ENCODE assay signal across 11 mouse cellular contexts in the genomic region with DNA sequence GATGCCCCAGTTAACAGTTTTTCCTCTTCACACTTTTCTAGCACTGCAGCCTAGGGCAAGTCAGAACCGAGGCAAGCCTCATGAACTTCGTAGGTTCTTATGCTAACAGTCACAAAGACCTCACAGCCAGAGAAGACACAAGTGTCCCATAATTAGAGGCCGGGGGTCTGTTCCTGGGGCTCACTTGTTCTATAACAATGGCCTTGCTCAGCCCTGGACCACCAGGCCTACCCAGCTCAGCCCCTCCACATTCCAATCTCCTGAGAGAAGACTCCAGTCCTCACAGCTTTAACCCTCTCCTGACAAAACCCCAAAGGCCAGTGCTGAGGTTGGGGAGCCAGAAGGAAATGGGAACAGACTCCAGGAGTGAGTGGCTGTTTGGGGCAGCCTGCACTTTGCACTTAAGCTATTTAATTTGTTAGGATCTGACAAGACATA. TPM values are rescaled to one million over a fixed set of nuclear protein-coding genes. Genes with fewer than 3 reads are reported as not detected.
DNase-seq lines count a peak whose midpoint lies in the region; ATAC-seq and TF ChIP-seq lines count a peak whose summit lies in the region.
"Had no signal": no experiment of that assay in that cellular context is flagged by ENCODE, and none has a peak within 500 bp of the region (broad histone marks: within the 10 kb centered on the region; RNA-seq: fewer than 3 reads in every experiment).

No protein-coding gene starts in this region.

- no peak for TF ChIP-seq EP300 in stomach, postnatal 0 days (optimal IDR thresholded peaks at IDR 0.05)

- H3K4me1 ChIP-seq in lung, embryonic 16.5 days (replicated peaks; ENCODE audit: control insufficient read depth, insufficient read depth, low read length), result peaks cover 10% of the 10 kb centered on the region
- H3K4me1 ChIP-seq in forebrain, embryonic 12.5 days, result peaks cover 47% of the 10 kb centered on the region
- peaks cover 36% of the 10 kb centered on the region for H3K4me1 ChIP-seq in limb, embryonic 12.5 days (replicated peaks)
- no peaks in the 10 kb centered on the region for H3K4me1 ChIP-seq in stomach, postnatal 0 days (replicated peaks; ENCODE audit: control insufficient read depth, insufficient read depth)

- no peaks in the 10 kb centered on the region for H3K36me3 ChIP-seq in lung, embryonic 16.5 days (ENCODE audit: control insufficient read depth, insufficient read depth, low read length)
- H3K36me3 ChIP-seq in forebrain, embryonic 12.5 days (replicated peaks), result no peaks in the 10 kb centered on the region
- H3K36me3 ChIP-seq in limb, embryonic 12.5 days, result no peaks in the 10 kb centered on the region
- H3K36me3 ChIP-seq in stomach, postnatal 0 days (ENCODE audit: control insufficient read depth, insufficient read depth, low read length), result no peaks in the 10 kb centered on the region

- no peak for DNase-seq in lung, postnatal 36 days
- no peak for DNase-seq in stomach, postnatal 0 days (ENCODE audit: low spot score)
- DNase-seq in spleen, postnatal 14 days (ENCODE audit: low spot score in 2 of 2), result no peak
- no peak for DNase-seq in adrenal gland, adult (ENCODE audit: inconsistent age in 2 of 2, low spot score in 1 of 2)
- DNase-seq: kidney, postnatal 25 days; lung, adult 18-20 months; right cerebral cortex, postnatal 25 days had no signal

- H3K27ac ChIP-seq in lung, embryonic 16.5 days (ENCODE audit: low read length), result no peak overlapping the region
- H3K27ac ChIP-seq in forebrain, embryonic 12.5 days, result peak overlapping the region; percentile 75
- H3K27ac ChIP-seq in limb, embryonic 12.5 days, result 0 out of 2 replicates have a peak overlapping the region, but pooled peaks have one; percentile 24
- H3K27ac ChIP-seq in stomach, postnatal 0 days (replicated peaks), result no peak overlapping the region

- H3K9me3 ChIP-seq in lung, embryonic 16.5 days (ENCODE audit: control insufficient read depth, low read length), result no peaks in the 10 kb centered on the region
- no peaks in the 10 kb centered on the region for H3K9me3 ChIP-seq in forebrain, embryonic 12.5 days
- H3K9me3 ChIP-seq in limb, embryonic 12.5 days, result no peaks in the 10 kb centered on the region
- no peaks in the 10 kb centered on the region for H3K9me3 ChIP-seq in stomach, postnatal 0 days (ENCODE audit: control insufficient read depth, low read length)

- 7% methylated on average over 3 of the region's 3 CpGs for WGBS in lung, embryonic 16.5 days
- 5% methylated on average over 3 of the region's 3 CpGs for WGBS in forebrain, embryonic 12.5 days
- 16% methylated on average over 3 of the region's 3 CpGs for WGBS in limb, embryonic 12.5 days
- 29% methylated on average over 3 of the region's 3 CpGs for WGBS in stomach, postnatal 0 days

- ATAC-seq in lung, embryonic 16.5 days (ENCODE audit: low read depth), result no peak
- peak; percentile 81 for ATAC-seq in forebrain, embryonic 12.5 days (ENCODE audit: low FRiP score)
- ATAC-seq in limb, embryonic 12.5 days (ENCODE audit: insufficient number of reproducible peaks, insufficient read depth, low FRiP score, low TSS enrichment, low read depth), result peak; percentile 76
- ATAC-seq in stomach, postnatal 0 days (ENCODE audit: low FRiP score, low TSS enrichment), result 0 out of 2 replicates have a peak, but pooled peaks have one; percentile 26

- H3K4me2 ChIP-seq in lung, embryonic 16.5 days (ENCODE audit: low read depth, low read length), result no peak overlapping the region
- H3K4me2 ChIP-seq in forebrain, embryonic 12.5 days, result peak overlapping the region; percentile 26
- no peak overlapping the region for H3K4me2 ChIP-seq in limb, embryonic 12.5 days
- H3K4me2 ChIP-seq in stomach, postnatal 0 days (replicated peaks; ENCODE audit: low read depth), result no peak overlapping the region

- peak overlapping the region; percentile 20; the same call in 1 of the 2 replicates for H3K9ac ChIP-seq in lung, embryonic 16.5 days (ENCODE audit: low read length)
- H3K9ac ChIP-seq in forebrain, embryonic 12.5 days, result no peak overlapping the region
- H3K9ac ChIP-seq in limb, embryonic 12.5 days (replicated peaks), result no peak overlapping the region
- no peak overlapping the region for H3K9ac ChIP-seq in stomach, postnatal 0 days (ENCODE audit: low read length)

- H3K4me3 ChIP-seq in lung, embryonic 16.5 days (ENCODE audit: low read length), result no peak overlapping the region
- H3K4me3 ChIP-seq in forebrain, embryonic 12.5 days (replicated peaks), result no peak overlapping the region
- no peak overlapping the region for H3K4me3 ChIP-seq in limb, embryonic 12.5 days (replicated peaks)
- H3K4me3 ChIP-seq in stomach, postnatal 0 days (ENCODE audit: low read depth, low read length), result no peak overlapping the region
- H3K4me3 ChIP-seq: myocyte had no signal

- no peak for TF ChIP-seq CTCF in stomach, postnatal 0 days (IDR thresholded peaks at IDR 0.05; ENCODE audit: low read depth)

- no peaks in the 10 kb centered on the region for H3K27me3 ChIP-seq in lung, embryonic 16.5 days (ENCODE audit: control insufficient read depth, insufficient read depth, low read depth, low read length)
- no peaks in the 10 kb centered on the region for H3K27me3 ChIP-seq in forebrain, embryonic 12.5 days
- H3K27me3 ChIP-seq in limb, embryonic 12.5 days, result peaks cover 4% of the 10 kb centered on the region; the same call in 1 of the 2 replicates
- no peaks in the 10 kb centered on the region for H3K27me3 ChIP-seq in stomach, postnatal 0 days (ENCODE audit: control insufficient read depth, insufficient read depth, low read length)

RNA-seq across cellular contexts. Expression of gene Tox2, which starts 12.9 kb away (rescaled TPM):
- polyA plus RNA-seq in lung, embryonic 16.5 days (2015; fragmentation: Nextera tagmentation; extraction: Ambion mirVana), result 3.8 and 5.3 TPM in 2 replicates
- 27.2 and 31.6 TPM in 2 replicates for polyA plus RNA-seq in forebrain, embryonic 12.5 days (2016; fragmentation: Nextera tagmentation; extraction: Ambion mirVana)
- 0.92 and 1.7 TPM in 2 replicates for polyA plus RNA-seq in limb, embryonic 12.5 days (2016; fragmentation: Nextera tagmentation; extraction: Ambion mirVana)
- 0.98 and 1.5 TPM in 2 replicates for polyA plus RNA-seq in stomach, postnatal 0 days (2015; fragmentation: Nextera tagmentation; extraction: Ambion mirVana)

Comparison
In these comparisons a context has a peak if more than half of its experiments do, and no peak if none do; other contexts are left out.
1. H3K27ac ChIP-seq: peak in forebrain, embryonic 12.5 days (single experiment) and limb, embryonic 12.5 days (single experiment); none in lung, embryonic 16.5 days (single experiment) and stomach, postnatal 0 days (single experiment).